Mouse (Mus musculus): ENCODE results near the gene Hist1h4c. TPM values are rescaled to one million over a fixed set of nuclear protein-coding genes. Genes with fewer than 3 reads are reported as not detected.

Hist1h4c gene
- polyA plus RNA-seq, 1 experiment: 0.56 TPM

DNA sequence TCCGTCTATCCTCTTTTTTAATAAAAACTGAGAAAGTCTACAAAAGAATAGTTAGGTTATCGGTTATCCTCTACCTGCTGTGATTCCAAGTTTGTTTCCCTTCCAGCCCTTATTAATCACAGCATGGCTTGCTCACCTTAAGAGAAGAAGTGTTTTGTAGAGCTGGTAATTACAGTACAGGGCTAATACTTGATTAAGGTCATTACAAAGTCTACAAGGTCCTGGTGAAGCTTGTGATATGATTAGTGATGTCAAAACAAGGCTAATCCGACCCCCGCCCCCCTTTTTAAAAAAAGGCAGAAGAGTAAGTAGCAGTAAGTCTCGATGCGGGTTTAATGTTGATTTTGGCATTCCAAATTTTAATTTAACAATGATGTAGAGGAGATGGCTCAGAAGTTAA lies 742 bp upstream of the Hist1h4c start:
- no peak overlapping the region for H3ac ChIP-seq (ENCODE audit: control insufficient read depth, insufficient read length)
- peak overlapping the region; percentile 99 for H3K4me2 ChIP-seq (ENCODE audit: low read depth)
- no peak overlapping the region for H3K4me3 ChIP-seq
- H3K27me3 ChIP-seq (ENCODE audit: control insufficient read depth, insufficient read depth, insufficient read length): no peaks in the 10 kb centered on the region
- TF ChIP-seq MYOD1 (IDR thresholded peaks at IDR 0.05; ENCODE audit: control insufficient read depth in 1 of 3, insufficient read length in 2 of 3, low read depth in 2 of 3): no peak
- TF ChIP-seq TCF3 (IDR thresholded peaks at IDR 0.05; ENCODE audit: insufficient read length, low read depth): no peak
- TF ChIP-seq USF1 (IDR thresholded peaks at IDR 0.05; ENCODE audit: low read depth): no peak
- TF ChIP-seq MYOG (IDR thresholded peaks at IDR 0.05; ENCODE audit: control insufficient read depth in 1 of 3, insufficient read depth in 1 of 3, insufficient read length in 2 of 3, low read depth in 2 of 3): no peak
- TF ChIP-seq E2F4 (IDR thresholded peaks at IDR 0.05; ENCODE audit: insufficient read depth): no peak
- no peaks in the 10 kb centered on the region for H3K79me2 ChIP-seq (ENCODE audit: control insufficient read depth, insufficient read depth)
- H3K36me3 ChIP-seq (ENCODE audit: control insufficient read depth, insufficient read depth): no peaks in the 10 kb centered on the region

DNA sequence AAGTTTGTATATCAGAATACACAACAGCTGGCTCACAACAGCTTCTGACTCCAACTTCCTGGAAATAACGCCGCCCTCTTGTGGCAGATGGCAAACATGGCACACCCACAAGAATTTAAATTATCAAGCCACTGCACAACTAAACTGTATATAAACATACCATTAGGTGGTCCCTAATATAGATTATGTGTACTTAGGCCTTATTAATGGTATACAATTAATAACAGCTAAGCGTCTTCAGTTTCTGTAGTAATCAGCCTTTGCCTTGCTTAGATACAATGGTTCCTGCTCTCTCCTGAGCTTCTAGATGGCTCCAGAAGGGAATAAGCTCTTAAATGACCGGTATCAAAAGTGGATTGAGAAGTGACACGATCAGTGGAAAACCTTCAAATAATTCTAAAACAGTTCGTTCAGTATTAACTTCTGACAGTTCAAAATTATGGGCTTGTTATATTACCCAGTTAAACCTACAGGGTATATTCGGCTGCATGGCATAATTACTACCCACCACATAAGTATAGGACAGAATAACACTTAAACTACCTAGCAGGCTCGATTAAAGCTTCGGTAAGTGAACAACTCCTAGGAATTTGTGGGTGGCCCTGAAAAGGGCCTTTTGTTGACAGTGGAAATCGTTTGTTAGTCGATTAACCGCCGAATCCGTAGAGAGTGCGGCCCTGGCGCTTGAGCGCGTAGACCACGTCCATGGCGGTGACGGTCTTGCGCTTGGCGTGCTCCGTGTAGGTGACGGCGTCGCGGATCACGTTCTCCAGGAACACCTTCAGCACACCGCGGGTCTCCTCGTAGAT lies 559 bp downstream of the Hist1h4c start:
- Histone ChIP-seq H3K4me3 (peak overlapping the region; percentile 19), H3K4me2 (ENCODE audit: low read depth) (peak overlapping the region; percentile 80), H3ac (ENCODE audit: control insufficient read depth, insufficient read length) (no peak overlapping the region), H3K79me2 (ENCODE audit: control insufficient read depth, insufficient read depth) (no peaks in the 10 kb centered on the region), H3K36me3 (ENCODE audit: control insufficient read depth, insufficient read depth) (no peaks in the 10 kb centered on the region), H3K27me3 (ENCODE audit: control insufficient read depth, insufficient read depth, insufficient read length) (no peaks in the 10 kb centered on the region)
- TF ChIP-seq MYOD1 (IDR thresholded peaks at IDR 0.05; ENCODE audit: control insufficient read depth in 1 of 3, insufficient read length in 2 of 3, low read depth in 2 of 3): peak in 1 of 3 experiments; percentile 30
- TF ChIP-seq POLR2AphosphoS2 (IDR thresholded peaks at IDR 0.05; ENCODE audit: insufficient read length, low read depth): no peak
- TF ChIP-seq SRF (IDR thresholded peaks at IDR 0.05; ENCODE audit: control insufficient read depth, insufficient read length, low read depth): no peak
- no peak for TF ChIP-seq TCF12 (IDR thresholded peaks at IDR 0.05; ENCODE audit: insufficient read depth, poor library complexity, severe bottlenecking)
- no peak for TF ChIP-seq REST (IDR thresholded peaks at IDR 0.05; ENCODE audit: insufficient read depth, insufficient read length)
- no peak for TF ChIP-seq CEBPB (IDR thresholded peaks at IDR 0.05; ENCODE audit: insufficient read depth, poor library complexity, severe bottlenecking)
- no peak for TF ChIP-seq USF1 (IDR thresholded peaks at IDR 0.05; ENCODE audit: low read depth)
- TF ChIP-seq TCF3 (IDR thresholded peaks at IDR 0.05; ENCODE audit: insufficient read length, low read depth): no peak
- no peak for TF ChIP-seq MYOG (IDR thresholded peaks at IDR 0.05; ENCODE audit: control insufficient read depth in 1 of 3, insufficient read depth in 1 of 3, insufficient read length in 2 of 3, low read depth in 2 of 3)
- TF ChIP-seq MAX (IDR thresholded peaks at IDR 0.05; ENCODE audit: low read depth): no peak
- TF ChIP-seq E2F4 (IDR thresholded peaks at IDR 0.05; ENCODE audit: insufficient read depth): no peak
- TF ChIP-seq POLR2A (IDR thresholded peaks at IDR 0.05; ENCODE audit: insufficient read length, low read depth): peak; percentile 45

DNA sequence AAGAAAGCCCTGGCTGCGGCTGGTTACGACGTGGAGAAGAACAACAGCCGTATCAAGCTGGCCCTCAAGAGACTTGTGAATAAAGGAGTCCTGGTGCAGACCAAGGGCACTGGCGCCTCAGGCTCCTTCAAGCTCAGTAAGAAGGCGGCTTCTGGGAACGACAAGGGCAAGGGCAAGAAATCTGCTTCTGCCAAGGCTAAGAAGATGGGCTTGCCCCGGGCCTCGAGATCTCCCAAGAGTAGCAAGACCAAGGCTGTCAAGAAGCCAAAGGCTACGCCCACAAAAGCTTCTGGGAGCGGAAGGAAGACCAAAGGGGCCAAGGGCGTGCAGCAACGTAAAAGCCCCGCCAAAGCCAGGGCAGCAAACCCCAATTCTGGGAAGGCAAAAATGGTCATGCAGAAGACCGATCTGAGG lies 2.2 kb downstream of the Hist1h4c start:
- H3K27me3 ChIP-seq (ENCODE audit: control insufficient read depth, insufficient read depth, insufficient read length): no peaks in the 10 kb centered on the region
- H3K4me2 ChIP-seq (ENCODE audit: low read depth): no peak overlapping the region
- peaks cover 5% of the 10 kb centered on the region for H3K36me3 ChIP-seq (ENCODE audit: control insufficient read depth, insufficient read depth)
- H3K79me2 ChIP-seq (ENCODE audit: control insufficient read depth, insufficient read depth): no peaks in the 10 kb centered on the region
- no peak overlapping the region for H3K4me3 ChIP-seq
- TF ChIP-seq MYOD1 (IDR thresholded peaks at IDR 0.05; ENCODE audit: control insufficient read depth in 1 of 3, insufficient read length in 2 of 3, low read depth in 2 of 3): no peak
- no peak for TF ChIP-seq USF1 (IDR thresholded peaks at IDR 0.05; ENCODE audit: low read depth)
- TF ChIP-seq MAX (IDR thresholded peaks at IDR 0.05; ENCODE audit: low read depth): no peak
- no peak for TF ChIP-seq CEBPB (IDR thresholded peaks at IDR 0.05; ENCODE audit: insufficient read depth, poor library complexity, severe bottlenecking)
- TF ChIP-seq MYOG (IDR thresholded peaks at IDR 0.05; ENCODE audit: control insufficient read depth in 1 of 3, insufficient read depth in 1 of 3, insufficient read length in 2 of 3, low read depth in 2 of 3): no peak
- TF ChIP-seq POLR2A (IDR thresholded peaks at IDR 0.05; ENCODE audit: insufficient read length, low read depth): no peak
- TF ChIP-seq TCF12 (IDR thresholded peaks at IDR 0.05; ENCODE audit: insufficient read depth, poor library complexity, severe bottlenecking): no peak
- H3ac ChIP-seq (ENCODE audit: control insufficient read depth, insufficient read length): no peak overlapping the region

DNA sequence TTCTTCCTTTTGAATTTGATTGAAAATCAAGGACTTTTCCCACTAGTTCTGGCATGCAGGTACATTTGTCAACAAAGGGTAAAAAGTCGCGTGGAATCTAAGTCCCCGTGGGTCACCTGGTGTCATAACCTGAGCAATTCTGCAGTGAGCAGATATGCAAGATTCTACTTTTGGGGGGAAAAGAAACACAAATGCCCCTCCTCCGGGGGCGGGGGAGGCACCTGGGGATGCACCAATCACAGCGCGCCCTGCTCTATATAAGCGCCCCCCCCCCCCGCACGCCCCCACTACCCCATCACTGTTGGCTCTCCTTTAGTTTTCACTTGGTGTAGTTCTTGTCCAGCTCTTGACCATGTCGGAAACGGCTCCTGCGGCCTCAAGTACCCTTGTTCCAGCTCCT lies 2.7 kb downstream of the Hist1h4c start, which contains the start of gene Hist1h1t:
Hist1h1t (plus strand) TSS at position 301 of the 400 bp plus-strand sequence.
- peaks cover 5% of the 10 kb centered on the region for H3K36me3 ChIP-seq (ENCODE audit: control insufficient read depth, insufficient read depth)
- no peaks in the 10 kb centered on the region for H3K27me3 ChIP-seq (ENCODE audit: control insufficient read depth, insufficient read depth, insufficient read length)
- no peak within 1 kb of the TSS for H3K4me3 ChIP-seq
- no peak for TF ChIP-seq MAX (IDR thresholded peaks at IDR 0.05; ENCODE audit: low read depth)
- no peak for TF ChIP-seq TCF12 (IDR thresholded peaks at IDR 0.05; ENCODE audit: insufficient read depth, poor library complexity, severe bottlenecking)
- no peak for TF ChIP-seq CEBPB (IDR thresholded peaks at IDR 0.05; ENCODE audit: insufficient read depth, poor library complexity, severe bottlenecking)
- TF ChIP-seq MYOG (IDR thresholded peaks at IDR 0.05; ENCODE audit: control insufficient read depth in 1 of 3, insufficient read depth in 1 of 3, insufficient read length in 2 of 3, low read depth in 2 of 3): no peak
- TF ChIP-seq E2F4 (IDR thresholded peaks at IDR 0.05; ENCODE audit: insufficient read depth): no peak
- TF ChIP-seq POLR2A (IDR thresholded peaks at IDR 0.05; ENCODE audit: insufficient read length, low read depth): no peak
- TF ChIP-seq SRF (IDR thresholded peaks at IDR 0.05; ENCODE audit: control insufficient read depth, insufficient read length, low read depth): no peak
- no peak for TF ChIP-seq USF1 (IDR thresholded peaks at IDR 0.05; ENCODE audit: low read depth)
- TF ChIP-seq MYOD1 (IDR thresholded peaks at IDR 0.05; ENCODE audit: control insufficient read depth in 1 of 3, insufficient read length in 2 of 3, low read depth in 2 of 3): no peak
- TF ChIP-seq POLR2AphosphoS2 (IDR thresholded peaks at IDR 0.05; ENCODE audit: insufficient read length, low read depth): no peak
- no peak for TF ChIP-seq REST (IDR thresholded peaks at IDR 0.05; ENCODE audit: insufficient read depth, insufficient read length)
- TF ChIP-seq TCF3 (IDR thresholded peaks at IDR 0.05; ENCODE audit: insufficient read length, low read depth): no peak
- H3K79me2 ChIP-seq (ENCODE audit: control insufficient read depth, insufficient read depth): no peaks in the 10 kb centered on the region
- no peak within 1 kb of the TSS for H3ac ChIP-seq (ENCODE audit: control insufficient read depth, insufficient read length)
- H3K4me2 ChIP-seq (ENCODE audit: low read depth): no peak within 1 kb of the TSS

Measured in myocyte (in vitro differentiated cells).